Mouse (Mus musculus) natural killer cell, adult 2 months (primary cell): ENCODE measurements around the gene Gmeb2.

ENCODE experiments used
- DNase-seq, 2 experiments: peaks; one replicate each; pipeline ENCODE4 v3.0.0; 2022; ENCODE audit warnings: low spot score in 2 of 2

The Gmeb2 gene

DNA sequence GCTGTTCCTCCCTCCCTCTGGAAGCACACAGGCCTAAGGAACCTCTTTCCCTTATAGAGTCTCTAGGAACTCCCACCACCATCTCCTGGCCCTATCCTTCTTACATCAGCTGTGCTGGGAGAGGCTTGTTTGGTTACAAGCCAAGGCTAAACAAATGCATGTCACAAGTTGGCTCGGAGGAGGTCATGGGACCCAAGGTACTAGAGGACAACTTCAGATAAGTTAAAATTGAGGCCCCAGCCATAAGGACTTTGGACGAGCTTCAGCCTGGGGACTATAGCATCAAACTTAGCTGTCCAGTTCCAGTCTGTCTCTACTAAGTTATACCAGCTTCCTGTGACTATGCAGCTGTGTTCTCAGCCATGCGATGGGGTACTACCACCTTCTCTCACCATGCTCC lies 60.7 kb downstream of the Gmeb2 start:
- DNase-seq, result no peak

DNA sequence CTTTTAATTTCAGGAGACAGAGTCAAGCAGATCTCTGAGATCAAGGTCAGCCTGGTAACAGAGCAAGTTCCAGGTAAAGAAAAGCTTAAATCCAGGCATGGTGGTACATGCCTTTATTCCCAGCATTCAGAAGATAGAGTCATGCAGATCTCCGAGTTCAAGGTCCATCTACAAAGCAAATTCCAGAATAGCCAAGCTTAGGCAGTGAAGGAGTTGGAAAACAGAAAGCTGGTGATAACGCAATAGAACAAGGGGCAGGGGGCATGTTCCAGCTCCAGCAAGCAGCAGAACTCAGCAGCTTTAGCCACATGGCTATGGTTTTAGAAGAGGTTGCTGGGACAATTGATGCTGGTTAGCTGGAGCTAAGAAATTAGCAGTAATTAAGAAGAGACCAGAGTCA lies 62.8 kb downstream of the Gmeb2 start:
- DNase-seq, result no peak

DNA sequence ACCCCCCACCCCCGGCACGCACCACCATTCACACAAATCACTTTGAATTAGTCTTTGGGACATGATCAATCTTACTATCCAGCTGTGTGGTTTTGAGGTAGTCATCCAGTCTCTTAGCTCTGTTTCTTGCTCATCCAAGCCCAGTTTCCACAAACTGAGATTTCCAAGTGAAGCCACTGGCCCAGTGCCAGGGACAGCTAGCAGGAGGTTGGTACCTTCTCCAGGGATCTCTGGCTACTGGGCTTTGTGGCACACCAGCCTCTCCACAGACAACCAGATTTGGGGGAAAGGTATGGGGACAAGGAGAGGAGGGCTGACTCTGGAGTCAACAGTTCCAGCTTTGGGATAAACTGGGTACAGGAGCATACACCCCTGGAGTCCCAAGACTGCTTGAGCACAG lies 67.5 kb downstream of the Gmeb2 start:
- DNase-seq, result no peak

DNA sequence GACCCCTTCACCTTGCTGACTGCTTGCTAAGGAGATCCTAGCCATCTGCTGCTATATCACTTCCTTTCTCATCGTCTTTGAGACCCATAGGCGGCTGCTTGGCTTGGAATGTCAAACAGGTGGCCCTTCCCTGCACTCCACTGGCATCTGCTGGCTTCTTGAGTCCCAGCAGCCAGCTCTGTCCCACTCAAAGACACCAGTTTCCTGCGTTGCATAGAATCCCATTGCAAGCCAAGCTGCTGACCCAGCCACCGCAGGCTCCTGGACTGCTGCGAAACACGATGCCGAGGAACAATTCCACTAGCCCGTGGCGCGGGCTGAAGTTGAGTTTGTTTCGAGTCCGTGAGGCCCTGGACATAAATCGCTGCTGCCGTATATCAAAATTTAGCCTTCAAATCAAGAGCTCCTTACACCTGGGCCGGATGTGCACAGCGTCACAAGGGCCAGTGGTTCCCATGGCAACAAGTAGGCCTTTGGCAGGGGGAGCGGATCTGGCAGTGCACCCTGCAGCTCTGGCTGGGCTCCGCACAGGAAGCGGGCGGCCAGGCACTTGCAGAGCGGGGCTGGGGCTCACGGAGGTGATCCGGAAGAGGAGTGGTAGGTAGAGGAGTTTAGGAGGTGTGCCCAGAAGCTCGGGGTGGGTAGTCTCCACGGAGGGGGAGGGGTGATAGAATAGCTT lies 68.2 kb downstream of the Gmeb2 start, which contains the start of gene Fndc11:
Gene Fndc11, plus strand, starts transcription at position 476 of the 679 bp plus-strand sequence.
- DNase-seq, result peak; percentile 89 to 91

DNA sequence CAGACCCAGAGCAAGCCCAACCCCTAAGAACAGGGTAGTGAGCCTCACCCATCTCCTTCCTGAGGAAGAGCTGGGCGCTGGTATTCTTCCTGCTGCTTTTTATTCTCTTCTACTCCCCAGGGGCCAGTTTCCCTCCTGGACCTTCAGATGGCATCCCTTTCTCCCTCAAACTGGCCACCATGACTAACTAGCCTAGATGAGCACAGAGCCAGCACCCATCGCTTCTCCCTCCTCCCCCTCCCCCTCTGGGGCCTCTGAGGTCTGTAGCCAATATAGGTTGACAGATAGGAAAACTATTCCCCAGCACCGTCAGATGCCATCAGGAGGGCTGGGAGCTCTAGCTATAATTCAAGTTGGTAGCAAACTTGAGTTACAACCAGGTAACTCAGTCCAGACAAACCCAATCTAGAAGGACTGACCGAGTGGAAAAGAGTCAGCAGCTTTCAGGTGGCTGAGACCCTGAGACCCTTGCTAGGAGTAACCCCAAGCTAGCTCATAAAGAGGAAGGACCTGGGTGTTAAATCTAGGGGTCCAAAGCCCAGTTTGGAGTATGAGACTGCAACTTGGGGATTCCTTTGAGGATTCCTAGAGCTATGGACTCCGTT lies 68.9 kb downstream of the Gmeb2 start:
- no peak for DNase-seq

DNA sequence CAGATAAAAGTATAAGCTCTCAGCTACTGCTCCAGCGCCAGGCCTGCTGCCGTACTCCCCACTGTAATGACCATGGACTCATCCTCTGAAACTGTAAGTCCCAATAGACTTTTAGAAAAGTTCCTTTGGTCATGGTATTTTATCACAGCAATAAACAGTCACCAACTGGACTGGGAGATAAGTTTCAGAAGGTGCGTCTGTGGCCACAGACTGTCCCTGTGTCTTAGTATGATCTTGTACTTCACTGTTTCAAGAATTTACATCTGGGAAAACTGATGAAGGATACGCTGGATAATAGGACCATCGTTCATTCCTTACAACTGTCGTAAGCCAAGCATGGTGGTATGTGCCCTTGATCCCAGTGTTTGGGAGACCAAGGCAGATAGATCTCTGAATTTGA lies 71.8 kb downstream of the Gmeb2 start:
- DNase-seq, result no peak

DNA sequence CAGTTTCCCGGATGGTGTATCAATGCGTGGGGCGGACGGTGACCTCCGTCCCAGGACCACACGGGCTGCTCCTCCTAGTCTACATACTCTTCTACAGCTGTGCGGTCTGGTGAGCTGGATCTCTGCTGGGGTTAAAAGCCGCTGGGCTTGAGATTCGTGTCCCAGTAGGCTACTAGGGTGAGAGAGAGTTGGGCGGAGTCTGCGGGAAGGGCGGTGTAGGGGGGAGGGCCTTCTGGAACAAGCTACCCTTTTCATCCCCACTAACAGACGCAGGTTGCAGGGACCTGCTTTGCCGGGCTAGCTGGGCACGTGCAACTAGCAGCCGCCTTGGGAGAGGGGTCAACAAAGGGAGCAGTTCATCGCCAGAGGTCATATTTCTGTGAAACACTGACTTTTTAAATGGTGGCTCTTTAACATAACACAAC lies 74.8 kb downstream of the Gmeb2 start, which contains the start of gene Srms:
Gene Srms, minus strand, starts transcription at position 165 of the 425 bp plus-strand sequence.
- DNase-seq, result peak in 1 of 2 experiments; percentile 16

DNA sequence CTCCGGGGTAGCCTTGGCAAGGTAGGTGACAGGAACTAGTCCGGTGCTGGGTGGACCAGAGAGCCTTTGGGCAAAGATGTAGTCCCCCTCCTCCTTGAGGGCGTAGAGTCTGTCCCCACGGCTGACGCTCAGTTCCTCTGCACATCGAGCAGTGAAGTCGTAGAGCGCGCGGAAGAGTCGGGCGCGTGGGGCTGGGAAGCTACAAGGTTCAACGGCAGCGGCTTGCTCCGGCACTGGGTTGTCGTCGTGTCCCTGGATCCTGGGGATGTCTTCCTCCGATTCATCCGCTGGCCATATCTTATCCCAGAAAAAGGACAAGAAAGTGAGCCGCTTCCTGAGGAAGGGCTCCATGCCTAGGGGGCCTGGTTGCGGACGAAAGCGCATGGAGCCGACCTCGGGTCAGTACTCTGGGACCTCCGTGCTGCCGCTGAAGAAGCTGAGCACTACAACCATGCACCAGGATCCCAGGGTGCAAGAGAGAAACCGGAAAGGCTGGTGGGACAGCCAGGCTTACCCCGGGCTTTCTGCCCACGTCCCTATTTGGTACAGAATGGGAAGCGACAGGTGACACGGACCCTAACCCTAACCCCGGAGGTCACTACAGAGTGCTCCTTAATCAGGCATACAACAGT lies 75.3 kb downstream of the Gmeb2 start:
- peak in 1 of 2 experiments; percentile 8 for DNase-seq

DNA sequence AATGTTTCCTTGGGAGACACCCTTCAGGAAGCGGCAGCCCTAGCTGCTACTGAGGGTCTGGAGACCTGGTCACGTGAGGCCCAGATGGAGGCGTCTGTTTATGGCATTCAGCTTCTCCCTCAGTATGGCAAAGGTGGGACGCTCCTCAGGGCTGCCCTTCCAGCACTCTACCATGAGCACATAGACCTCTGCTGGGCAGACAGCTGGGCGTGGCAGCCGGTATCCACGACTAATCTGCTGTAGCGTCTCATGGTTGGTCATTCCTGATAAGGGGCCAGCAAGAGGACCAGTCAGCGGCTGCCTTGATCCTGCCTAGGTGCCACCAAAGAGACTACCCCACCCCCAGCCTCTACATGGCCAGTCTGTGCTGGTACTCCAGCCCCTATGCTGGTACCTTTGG lies 81.7 kb downstream of the Gmeb2 start:
- no peak for DNase-seq

DNA sequence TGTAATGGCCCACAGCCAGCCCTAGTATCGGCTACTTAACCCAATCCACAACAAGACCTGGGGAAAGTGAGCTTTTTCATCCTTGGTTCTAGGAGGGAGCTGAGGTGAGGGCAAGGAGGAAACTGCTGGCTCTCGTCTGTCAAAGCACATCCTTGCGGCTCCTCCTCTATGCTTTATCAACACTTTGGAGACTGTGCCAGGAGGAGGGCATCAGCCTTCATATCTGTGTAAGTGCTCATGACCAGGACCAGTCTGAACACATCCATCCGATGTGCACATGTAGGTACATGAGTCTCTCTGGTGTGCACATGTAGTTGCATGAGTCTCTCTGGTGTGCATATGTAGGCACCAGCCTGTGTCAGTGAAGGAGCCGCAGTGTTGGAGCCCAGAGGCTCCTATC lies 82.2 kb downstream of the Gmeb2 start:
- no peak for DNase-seq

DNA sequence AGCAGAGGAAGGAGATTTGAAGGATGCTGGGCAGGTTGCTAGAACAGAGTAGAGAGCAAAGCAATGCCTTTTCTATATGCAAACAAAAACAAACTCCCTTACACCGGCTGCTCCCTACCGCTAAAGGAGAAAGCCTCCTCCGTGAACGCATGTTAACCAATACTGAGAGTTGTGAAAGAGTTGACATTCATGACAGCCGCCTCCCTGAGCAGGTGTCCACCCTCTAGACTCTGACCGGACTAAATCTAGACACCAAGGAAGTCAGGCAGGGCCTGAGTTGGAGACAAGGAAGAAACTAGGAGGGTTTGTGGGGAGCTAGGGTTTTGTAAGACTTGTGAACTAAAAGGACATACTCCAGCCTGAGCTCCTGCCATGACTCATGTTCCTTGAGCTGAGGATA lies 84.9 kb downstream of the Gmeb2 start:
- no peak for DNase-seq

DNA sequence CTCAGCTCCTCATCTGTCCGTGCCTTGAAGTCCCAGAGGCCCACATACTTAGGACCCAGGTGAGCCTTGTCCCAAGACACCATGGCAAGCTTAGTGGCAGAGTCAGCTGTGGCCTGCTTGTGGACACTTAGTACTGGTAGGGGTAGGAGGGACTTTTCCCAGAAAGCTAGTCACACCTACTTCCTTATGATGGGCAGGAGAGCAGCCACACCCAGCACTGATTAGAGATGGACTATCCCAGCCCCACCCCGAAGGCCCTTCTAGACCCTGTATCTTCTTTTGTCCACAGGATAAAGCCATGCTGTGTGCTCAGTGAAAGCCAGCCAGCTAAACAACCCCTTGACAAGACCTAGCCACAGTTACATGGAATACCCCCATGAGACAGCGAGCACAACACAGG lies 85.4 kb downstream of the Gmeb2 start, which contains the start of gene Ptk6:
Gene Ptk6, minus strand, starts transcription at position 368 of the 400 bp plus-strand sequence.
- DNase-seq, result no peak

DNA sequence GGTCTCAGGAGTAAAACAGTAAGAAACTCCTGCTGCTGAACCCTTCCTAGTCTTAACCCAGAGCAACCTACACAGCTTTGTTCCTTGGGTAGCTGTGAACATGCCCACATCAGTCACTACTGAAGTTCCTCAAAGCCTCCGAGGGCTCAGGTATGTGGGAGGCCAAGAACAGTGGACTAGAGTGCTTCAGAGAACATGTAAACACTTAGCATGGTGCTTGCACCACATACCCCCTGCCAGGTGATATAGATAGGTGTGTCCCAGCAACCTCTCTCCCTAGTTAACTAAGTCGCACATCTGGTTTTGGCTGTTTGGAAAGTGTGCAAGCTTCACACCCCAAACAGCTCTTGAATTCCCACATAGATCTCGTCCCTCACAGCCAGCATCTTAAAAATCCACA lies 86.2 kb downstream of the Gmeb2 start:
- DNase-seq, result no peak
